Mouse (Mus musculus): ENCODE data around the gene Cdh4. TPM values are rescaled to one million over a fixed set of nuclear protein-coding genes. Genes with fewer than 3 reads are reported as not detected.

Gene Cdh4
- polyA plus RNA-seq, 1 experiment from 2014 or later, result 3.7 TPM

DNA sequence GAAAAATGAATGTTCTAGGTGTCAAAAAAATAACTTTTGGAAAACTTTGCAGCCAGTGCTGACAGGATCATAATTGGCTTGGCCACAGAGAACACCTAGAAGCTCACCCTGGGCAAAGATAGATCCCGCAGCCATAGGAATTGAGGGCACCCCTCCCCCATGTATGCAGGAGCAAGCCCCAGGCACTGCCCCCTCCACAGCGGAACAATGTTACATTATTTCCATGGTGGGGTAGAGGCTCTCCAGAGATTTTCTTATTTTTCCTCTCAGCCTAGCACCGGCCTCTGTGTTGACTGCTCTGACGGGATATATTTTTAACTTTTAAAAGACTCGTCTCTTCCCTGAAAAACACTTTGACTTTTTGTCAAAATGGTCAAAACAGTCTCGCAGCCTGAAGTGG is 131.6 kb downstream of the Cdh4 start:
- H3K9me3 ChIP-seq (replicated peaks; ENCODE audit: control insufficient read depth, low read length), result no peaks in the 10 kb centered on the region
- WGBS, result 61% methylated on average over 6 of the region's 6 CpGs

DNA sequence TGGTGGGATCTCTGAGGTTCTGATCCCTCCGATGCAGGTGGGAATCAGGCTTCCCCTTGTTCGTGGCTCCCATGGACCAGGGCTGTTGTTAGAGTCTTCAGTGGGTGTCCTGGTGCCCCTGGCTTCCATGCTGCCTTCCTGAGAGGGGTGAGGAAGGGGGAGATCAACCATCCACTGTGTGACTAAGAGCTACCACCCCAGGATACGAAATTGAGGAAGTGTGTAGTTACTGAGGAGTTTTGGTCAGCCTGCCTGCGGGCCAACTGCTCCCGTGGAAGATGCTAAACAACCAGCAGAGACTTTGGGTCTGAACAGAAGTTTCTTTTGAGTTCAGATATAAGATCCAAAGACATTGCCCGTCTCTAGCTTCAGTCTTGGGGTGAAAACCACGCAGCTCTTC is 133.4 kb downstream of the Cdh4 start:
- no peaks in the 10 kb centered on the region for H3K4me1 ChIP-seq (ENCODE audit: control insufficient read depth, insufficient read depth, low read length)
- no peaks in the 10 kb centered on the region for H3K27me3 ChIP-seq (ENCODE audit: control insufficient read depth, insufficient read depth, low read length)
- no peak overlapping the region for H3K27ac ChIP-seq (replicated peaks; ENCODE audit: low read depth, low read length)
- H3K4me2 ChIP-seq (ENCODE audit: low read depth, low read length), result no peak overlapping the region
- H3K4me3 ChIP-seq (ENCODE audit: low read depth, low read length), result no peak overlapping the region
- no peak for DNase-seq (ENCODE audit: low spot score)
- ATAC-seq (replicated peaks; ENCODE audit: insufficient number of reproducible peaks, low FRiP score, low TSS enrichment, low read depth), result no peak
- no peaks in the 10 kb centered on the region for H3K36me3 ChIP-seq (replicated peaks; ENCODE audit: control insufficient read depth, insufficient read depth, low read depth, low read length)
- H3K9me3 ChIP-seq (replicated peaks; ENCODE audit: control insufficient read depth, low read length), result no peaks in the 10 kb centered on the region
- no peak overlapping the region for H3K9ac ChIP-seq (replicated peaks; ENCODE audit: low read length)
- WGBS, result 81% methylated on average over 7 of the region's 7 CpGs

More for the DNA sequence above, 131.6 kb downstream of the Cdh4 start:
- no peak overlapping the region for H3K4me3 ChIP-seq (ENCODE audit: low read depth, low read length)
- no peak overlapping the region for H3K9ac ChIP-seq (replicated peaks; ENCODE audit: low read length)
- no peaks in the 10 kb centered on the region for H3K4me1 ChIP-seq (ENCODE audit: control insufficient read depth, insufficient read depth, low read length)
- ATAC-seq (replicated peaks; ENCODE audit: insufficient number of reproducible peaks, low FRiP score, low TSS enrichment, low read depth) (no peak), DNase-seq (ENCODE audit: low spot score) (no peak)
- H3K27ac ChIP-seq (replicated peaks; ENCODE audit: low read depth, low read length), result no peak overlapping the region
- no peak overlapping the region for H3K4me2 ChIP-seq (ENCODE audit: low read depth, low read length)
- H3K27me3 ChIP-seq (ENCODE audit: control insufficient read depth, insufficient read depth, low read length), result no peaks in the 10 kb centered on the region
- H3K36me3 ChIP-seq (replicated peaks; ENCODE audit: control insufficient read depth, insufficient read depth, low read depth, low read length), result no peaks in the 10 kb centered on the region

DNA sequence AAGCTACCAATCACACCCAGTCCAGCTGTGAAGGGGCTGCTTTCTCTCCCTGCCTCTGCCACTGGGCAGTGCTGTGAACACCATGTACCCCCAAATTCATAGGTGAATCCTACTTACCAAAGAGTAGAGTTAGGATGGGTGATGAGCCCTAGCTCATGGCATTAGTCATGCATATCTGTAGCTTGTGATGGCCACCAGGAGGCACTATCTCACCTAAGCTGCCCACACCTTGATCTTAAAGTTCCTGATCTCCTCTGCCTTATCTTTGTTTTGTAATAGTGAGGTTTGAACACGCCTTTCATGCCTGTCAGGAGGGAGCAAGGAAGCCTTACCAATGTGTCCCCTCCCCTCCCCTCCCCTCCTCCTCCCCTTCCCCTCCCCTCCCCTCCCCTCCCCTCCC is 134.0 kb downstream of the Cdh4 start:
- Histone ChIP-seq H3K4me3 (ENCODE audit: low read depth, low read length) (no peak overlapping the region), H3K27me3 (ENCODE audit: control insufficient read depth, insufficient read depth, low read length) (no peaks in the 10 kb centered on the region), H3K4me2 (ENCODE audit: low read depth, low read length) (no peak overlapping the region), H3K4me1 (ENCODE audit: control insufficient read depth, insufficient read depth, low read length) (no peaks in the 10 kb centered on the region), H3K9me3 (replicated peaks; ENCODE audit: control insufficient read depth, low read length) (no peaks in the 10 kb centered on the region), H3K27ac (replicated peaks; ENCODE audit: low read depth, low read length) (no peak overlapping the region), H3K36me3 (replicated peaks; ENCODE audit: control insufficient read depth, insufficient read depth, low read depth, low read length) (no peaks in the 10 kb centered on the region), H3K9ac (replicated peaks; ENCODE audit: low read length) (no peak overlapping the region)
- 0 out of 2 replicates have a peak, but pooled peaks have one; percentile 16 for ATAC-seq (replicated peaks; ENCODE audit: insufficient number of reproducible peaks, low FRiP score, low TSS enrichment, low read depth)
- no peak for DNase-seq (ENCODE audit: low spot score)
- WGBS, result 63% methylated on average over 1 of the region's 1 CpGs

DNA sequence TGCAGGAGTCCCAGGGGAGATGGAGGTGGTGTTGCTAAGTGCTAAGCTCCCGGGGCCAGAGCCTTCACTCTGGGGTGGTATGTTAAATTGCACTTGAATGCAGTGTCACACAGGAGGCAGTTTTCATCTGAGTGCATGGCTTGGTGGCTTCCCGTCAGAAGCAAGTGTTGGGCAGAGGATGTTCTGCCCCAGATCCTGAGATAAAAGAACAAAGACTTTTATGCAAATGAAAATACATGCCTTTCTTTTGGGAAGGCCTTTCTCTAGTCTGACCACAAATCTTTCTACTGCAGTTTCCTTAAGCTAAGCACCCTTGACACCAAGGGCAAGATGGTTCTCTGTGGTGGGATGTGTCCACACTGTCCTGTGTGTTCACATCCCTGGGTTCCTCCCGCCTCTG is 136.1 kb downstream of the Cdh4 start:
- Histone ChIP-seq H3K27ac (replicated peaks; ENCODE audit: low read depth, low read length) (no peak overlapping the region), H3K9me3 (replicated peaks; ENCODE audit: control insufficient read depth, low read length) (no peaks in the 10 kb centered on the region), H3K4me3 (ENCODE audit: low read depth, low read length) (no peak overlapping the region), H3K4me2 (ENCODE audit: low read depth, low read length) (no peak overlapping the region), H3K36me3 (replicated peaks; ENCODE audit: control insufficient read depth, insufficient read depth, low read depth, low read length) (no peaks in the 10 kb centered on the region), H3K4me1 (ENCODE audit: control insufficient read depth, insufficient read depth, low read length) (no peaks in the 10 kb centered on the region), H3K27me3 (ENCODE audit: control insufficient read depth, insufficient read depth, low read length) (no peaks in the 10 kb centered on the region), H3K9ac (replicated peaks; ENCODE audit: low read length) (no peak overlapping the region)
- no peak for ATAC-seq (replicated peaks; ENCODE audit: insufficient number of reproducible peaks, low FRiP score, low TSS enrichment, low read depth)
- 81% methylated on average over 3 of the region's 3 CpGs for WGBS
- no peak for DNase-seq (ENCODE audit: low spot score)

DNA sequence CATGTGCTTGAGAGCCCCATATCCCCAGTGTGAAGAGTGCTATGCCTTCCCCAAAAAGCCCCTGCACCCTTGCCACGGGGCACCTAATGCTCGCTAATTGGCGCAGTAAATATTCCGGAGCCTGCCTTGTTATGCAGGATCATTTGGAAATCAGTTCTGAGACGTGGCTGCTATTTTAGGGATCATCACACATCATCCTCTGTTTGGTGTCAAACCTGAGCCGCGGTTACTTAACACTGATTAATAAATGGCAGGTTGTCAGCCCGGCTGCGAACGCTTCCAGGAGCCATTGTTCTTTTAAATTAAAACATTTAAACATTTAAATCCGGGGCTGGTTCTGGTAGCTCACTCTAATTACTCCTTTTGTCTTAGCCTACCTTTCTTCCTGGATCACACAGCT is 136.6 kb downstream of the Cdh4 start:
- H3K9me3 ChIP-seq (replicated peaks; ENCODE audit: control insufficient read depth, low read length), result no peaks in the 10 kb centered on the region
- WGBS, result 75% methylated on average over 11 of the region's 11 CpGs
- no peak overlapping the region for H3K9ac ChIP-seq (replicated peaks; ENCODE audit: low read length)
- H3K4me1 ChIP-seq (ENCODE audit: control insufficient read depth, insufficient read depth, low read length), result no peaks in the 10 kb centered on the region
- DNase-seq (ENCODE audit: low spot score) (no peak), ATAC-seq (replicated peaks; ENCODE audit: insufficient number of reproducible peaks, low FRiP score, low TSS enrichment, low read depth) (no peak)
- H3K27me3 ChIP-seq (ENCODE audit: control insufficient read depth, insufficient read depth, low read length), result no peaks in the 10 kb centered on the region
- H3K4me3 ChIP-seq (ENCODE audit: low read depth, low read length), result no peak overlapping the region
- H3K4me2 ChIP-seq (ENCODE audit: low read depth, low read length), result no peak overlapping the region
- no peaks in the 10 kb centered on the region for H3K36me3 ChIP-seq (replicated peaks; ENCODE audit: control insufficient read depth, insufficient read depth, low read depth, low read length)
- H3K27ac ChIP-seq (replicated peaks; ENCODE audit: low read depth, low read length), result no peak overlapping the region

DNA sequence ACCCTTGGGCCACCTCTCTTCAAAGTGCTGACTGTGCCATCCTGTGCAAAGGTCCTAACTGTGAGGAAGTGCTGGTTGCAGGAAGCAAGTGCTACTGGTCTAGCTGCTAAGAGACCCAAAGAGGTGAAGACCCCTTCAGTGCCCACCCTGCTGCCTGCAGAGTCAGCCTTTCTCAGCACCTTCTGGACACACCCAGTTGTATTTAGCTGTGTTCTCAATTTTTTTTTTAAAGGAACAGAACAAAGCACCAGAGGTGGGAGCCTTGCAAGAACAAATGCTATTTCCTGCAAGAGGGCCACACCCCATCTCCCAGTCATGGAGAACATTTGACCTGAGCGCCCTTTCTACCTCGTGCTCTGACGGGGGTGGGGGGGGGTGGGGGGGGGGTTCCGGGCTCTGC is 138.2 kb downstream of the Cdh4 start:
- Histone ChIP-seq H3K36me3 (replicated peaks; ENCODE audit: control insufficient read depth, insufficient read depth, low read depth, low read length) (no peaks in the 10 kb centered on the region), H3K4me1 (ENCODE audit: control insufficient read depth, insufficient read depth, low read length) (no peaks in the 10 kb centered on the region), H3K9me3 (replicated peaks; ENCODE audit: control insufficient read depth, low read length) (no peaks in the 10 kb centered on the region), H3K27ac (replicated peaks; ENCODE audit: low read depth, low read length) (no peak overlapping the region), H3K27me3 (ENCODE audit: control insufficient read depth, insufficient read depth, low read length) (no peaks in the 10 kb centered on the region), H3K4me3 (ENCODE audit: low read depth, low read length) (no peak overlapping the region), H3K4me2 (ENCODE audit: low read depth, low read length) (no peak overlapping the region), H3K9ac (replicated peaks; ENCODE audit: low read length) (no peak overlapping the region)
- no peak for ATAC-seq (replicated peaks; ENCODE audit: insufficient number of reproducible peaks, low FRiP score, low TSS enrichment, low read depth)
- WGBS, result 68% methylated on average over 4 of the region's 4 CpGs
- no peak for DNase-seq (ENCODE audit: low spot score)

DNA sequence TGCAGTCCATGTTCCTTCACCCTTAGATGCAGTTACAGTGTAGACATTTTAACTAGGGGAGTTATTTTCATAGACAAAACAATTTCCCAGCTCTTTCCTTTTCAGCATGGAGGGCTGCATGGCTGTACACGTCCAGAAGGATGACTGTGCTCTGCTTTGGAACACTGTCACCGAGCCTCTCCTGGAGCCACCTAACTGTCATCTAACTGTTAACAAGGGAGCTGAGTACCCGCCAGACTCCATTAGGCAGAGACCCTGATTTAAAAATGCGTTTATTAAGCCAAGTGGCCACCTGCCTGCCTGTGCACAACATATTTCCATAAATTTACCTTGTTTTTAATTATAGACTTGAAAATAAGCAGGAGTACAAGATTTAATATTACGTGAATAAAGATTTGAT is 138.8 kb downstream of the Cdh4 start:
- Histone ChIP-seq H3K4me1 (ENCODE audit: control insufficient read depth, insufficient read depth, low read length) (no peaks in the 10 kb centered on the region), H3K4me3 (ENCODE audit: low read depth, low read length) (no peak overlapping the region), H3K36me3 (replicated peaks; ENCODE audit: control insufficient read depth, insufficient read depth, low read depth, low read length) (no peaks in the 10 kb centered on the region), H3K9ac (replicated peaks; ENCODE audit: low read length) (no peak overlapping the region), H3K27me3 (ENCODE audit: control insufficient read depth, insufficient read depth, low read length) (no peaks in the 10 kb centered on the region), H3K9me3 (replicated peaks; ENCODE audit: control insufficient read depth, low read length) (no peaks in the 10 kb centered on the region), H3K4me2 (ENCODE audit: low read depth, low read length) (no peak overlapping the region), H3K27ac (replicated peaks; ENCODE audit: low read depth, low read length) (no peak overlapping the region)
- ATAC-seq (replicated peaks; ENCODE audit: insufficient number of reproducible peaks, low FRiP score, low TSS enrichment, low read depth), result no peak
- WGBS, result 82% methylated on average over 5 of the region's 5 CpGs
- no peak for DNase-seq (ENCODE audit: low spot score)

DNA sequence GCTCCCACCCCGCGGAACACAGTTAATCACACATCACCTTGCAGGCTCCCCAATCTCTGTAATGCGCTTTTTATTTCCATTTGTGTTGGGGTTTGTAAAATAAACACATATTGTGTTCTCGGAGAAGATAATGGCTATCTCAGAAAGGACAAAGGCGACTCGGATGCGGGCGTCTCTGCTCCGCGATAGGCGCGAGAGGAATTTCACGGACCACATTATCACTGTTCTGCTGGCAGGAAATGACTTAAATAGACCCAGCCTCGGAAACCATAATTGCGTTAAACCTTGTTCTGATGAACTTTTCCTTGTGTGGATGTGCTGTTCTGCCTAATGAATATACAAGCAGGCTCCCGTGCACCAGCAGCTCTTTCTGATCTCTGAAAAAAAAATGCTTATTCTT is 140.7 kb downstream of the Cdh4 start:
- no peak overlapping the region for H3K4me3 ChIP-seq (ENCODE audit: low read depth, low read length)
- ATAC-seq (replicated peaks; ENCODE audit: insufficient number of reproducible peaks, low FRiP score, low TSS enrichment, low read depth), result no peak
- no peak overlapping the region for H3K27ac ChIP-seq (replicated peaks; ENCODE audit: low read depth, low read length)
- H3K9me3 ChIP-seq (replicated peaks; ENCODE audit: control insufficient read depth, low read length), result no peaks in the 10 kb centered on the region
- no peaks in the 10 kb centered on the region for H3K4me1 ChIP-seq (ENCODE audit: control insufficient read depth, insufficient read depth, low read length)
- DNase-seq (ENCODE audit: low spot score), result no peak
- 71% methylated on average over 16 of the region's 16 CpGs for WGBS
- no peaks in the 10 kb centered on the region for H3K36me3 ChIP-seq (replicated peaks; ENCODE audit: control insufficient read depth, insufficient read depth, low read depth, low read length)
- H3K4me2 ChIP-seq (ENCODE audit: low read depth, low read length), result no peak overlapping the region
- H3K9ac ChIP-seq (replicated peaks; ENCODE audit: low read length), result no peak overlapping the region
- no peaks in the 10 kb centered on the region for H3K27me3 ChIP-seq (ENCODE audit: control insufficient read depth, insufficient read depth, low read length)

Data from embryonic facial prominence, embryonic 11.5 days (tissue).